Mouse (Mus musculus) frontal cortex, postnatal 14 days (tissue): Measurements from ENCODE around the gene Slc9a3r1.

Experiments used
- DNase-seq, 2 experiments: peaks; one replicate each; pipeline ENCODE4 v3.0.0; 2022; ENCODE audit warnings: low spot score in 2 of 2

Slc9a3r1 gene

DNA sequence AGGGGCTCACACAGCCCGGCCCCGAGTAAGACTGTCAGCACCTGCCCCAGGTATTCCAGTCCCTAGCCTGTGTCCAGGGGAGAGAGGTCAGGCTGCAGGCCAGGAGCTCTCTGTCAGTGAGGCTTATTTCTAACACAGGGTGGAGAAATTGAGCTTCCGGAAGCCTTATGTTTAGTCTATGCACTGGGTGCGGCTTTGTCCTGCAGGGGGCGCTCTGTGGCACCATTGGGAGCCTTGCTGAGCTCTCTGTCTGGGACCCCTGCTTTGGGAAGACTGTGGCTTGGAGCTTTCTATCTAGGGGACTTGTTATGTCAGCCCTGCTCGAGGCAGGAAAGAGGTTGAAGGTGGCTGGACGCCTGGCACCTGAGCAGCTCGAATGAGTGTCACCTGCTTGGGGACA, 61.7 kb downstream of the Slc9a3r1 start:
- DNase-seq = no peak

DNA sequence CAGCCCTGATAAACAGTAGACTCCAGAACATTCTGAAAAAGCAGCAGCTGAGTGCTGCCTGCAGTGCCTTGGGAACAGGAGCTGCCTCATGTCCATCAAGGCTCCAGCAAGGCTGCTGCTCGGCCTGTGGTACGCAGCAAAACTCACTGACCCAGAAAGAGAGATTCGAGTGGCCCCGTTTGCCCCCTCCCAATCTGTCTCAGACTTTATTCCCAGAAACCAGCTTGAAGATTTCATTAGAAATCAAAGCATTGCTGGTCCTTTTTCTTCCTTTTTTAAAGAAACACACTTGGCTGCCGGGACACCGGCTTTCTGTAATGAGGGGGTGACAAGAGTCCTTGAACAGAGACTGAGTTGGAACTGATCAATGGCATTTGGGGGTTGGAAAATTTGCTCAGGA, 62.2 kb downstream of the Slc9a3r1 start:
- DNase-seq = no peak

- DNase-seq = no peak
These were observed 63.8 kb downstream of the Slc9a3r1 start for GRCm38 (mm10) chr11:115226811-115227491.

DNA sequence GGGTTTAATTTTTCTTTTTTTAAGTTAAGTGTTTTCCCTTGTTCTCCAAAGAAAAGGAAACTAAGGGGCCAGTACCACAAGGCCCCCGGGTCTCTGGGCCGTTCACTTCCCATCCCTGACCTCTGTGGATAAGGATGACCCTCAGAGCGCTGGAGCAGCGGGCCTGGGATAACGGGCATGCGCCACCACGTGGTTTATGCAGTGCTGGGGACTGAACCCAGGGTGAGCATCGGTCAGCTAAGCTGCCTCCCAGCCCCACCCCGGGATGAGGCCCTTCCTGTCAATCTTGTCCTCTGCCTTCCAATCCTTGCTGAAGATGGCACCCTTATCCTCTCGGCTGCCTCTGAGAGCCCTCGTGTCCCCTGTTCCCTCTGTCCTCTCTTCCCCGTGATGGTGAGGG, 64.5 kb downstream of the Slc9a3r1 start:
- DNase-seq = no peak

- DNase-seq = no peak
These were observed 65.3 kb downstream of the Slc9a3r1 start for GRCm38 (mm10) chr11:115228430-115228829.

DNA sequence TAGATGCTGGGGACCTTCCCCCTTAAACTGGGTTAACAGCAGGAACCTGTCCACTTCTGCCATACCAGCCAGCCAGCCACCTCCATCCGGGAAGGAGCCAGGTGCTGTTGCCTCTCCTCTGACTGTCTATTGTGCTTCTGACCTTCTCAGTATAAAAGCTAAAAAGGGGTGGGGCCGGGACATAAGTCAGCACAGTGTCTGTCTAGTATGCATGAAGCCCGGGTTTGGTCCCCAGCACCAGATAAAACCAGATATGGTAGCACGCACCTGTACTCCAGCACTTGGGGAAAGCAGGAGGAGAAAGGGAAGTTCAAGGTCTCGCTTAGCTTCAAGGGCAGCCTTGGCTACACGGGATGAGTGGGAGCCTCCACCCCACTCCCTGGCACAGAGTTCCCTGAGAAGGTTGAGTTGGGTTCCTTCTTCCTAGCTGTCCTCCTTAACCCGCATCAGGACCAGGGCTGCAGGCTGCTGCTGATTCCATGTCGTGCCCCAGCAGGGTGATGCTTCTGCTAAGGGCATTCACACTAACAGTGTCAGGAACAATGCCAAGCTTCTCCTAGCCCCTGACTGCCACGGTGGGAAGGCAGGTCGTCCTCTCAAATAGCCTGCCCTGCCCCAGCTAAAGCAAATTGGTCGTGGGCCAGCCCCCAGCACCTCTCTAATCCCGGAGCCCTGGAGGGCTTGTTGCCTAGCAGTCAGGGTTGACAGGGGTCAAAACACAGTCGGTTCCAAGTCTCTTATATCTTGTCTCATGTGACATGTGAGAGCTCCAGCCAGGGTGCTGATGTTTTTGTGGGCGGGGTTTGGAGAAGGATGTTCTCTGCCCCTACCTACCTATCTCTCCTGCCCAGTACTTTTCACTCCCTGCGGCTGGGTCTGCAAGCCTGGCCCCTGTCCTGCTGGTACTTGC, 66.1 kb downstream of the Slc9a3r1 start:
- DNase-seq = no peak
